Mouse (Mus musculus): ENCODE data around the gene Mex3d. TPM values are rescaled to one million over a fixed set of nuclear protein-coding genes. Genes with fewer than 3 reads are reported as not detected.

The Mex3d gene
- polyA plus RNA-seq, 1 experiment, result 34.9 TPM

GRCm38 (mm10) chr10:80367954-80368353, 19.5 kb downstream of the Mex3d start:
- H3K4me1 ChIP-seq (replicated peaks; ENCODE audit: control insufficient read depth, insufficient read depth, low read length), result peaks cover 14% of the 10 kb centered on the region
- H3K27me3 ChIP-seq (ENCODE audit: control insufficient read depth, insufficient read depth, low read length), result peaks cover 3% of the 10 kb centered on the region; the same call in 1 of the 2 replicates
- no peak for TF ChIP-seq POLR2A (IDR thresholded peaks at IDR 0.05; ENCODE audit: control insufficient read depth, extremely low read depth, insufficient read depth, low read length, poor library complexity)
- H3K27ac ChIP-seq (ENCODE audit: control insufficient read depth, insufficient read depth, low read length), result no peak overlapping the region
- DNase-seq, result no peak
- H3K4me3 ChIP-seq (ENCODE audit: control insufficient read depth, insufficient read depth, low read length), result no peak overlapping the region
- H3K36me3 ChIP-seq (ENCODE audit: control insufficient read depth, insufficient read depth, low read length), result no peaks in the 10 kb centered on the region
- 68% methylated on average over 5 of the region's 5 CpGs for WGBS

DNA sequence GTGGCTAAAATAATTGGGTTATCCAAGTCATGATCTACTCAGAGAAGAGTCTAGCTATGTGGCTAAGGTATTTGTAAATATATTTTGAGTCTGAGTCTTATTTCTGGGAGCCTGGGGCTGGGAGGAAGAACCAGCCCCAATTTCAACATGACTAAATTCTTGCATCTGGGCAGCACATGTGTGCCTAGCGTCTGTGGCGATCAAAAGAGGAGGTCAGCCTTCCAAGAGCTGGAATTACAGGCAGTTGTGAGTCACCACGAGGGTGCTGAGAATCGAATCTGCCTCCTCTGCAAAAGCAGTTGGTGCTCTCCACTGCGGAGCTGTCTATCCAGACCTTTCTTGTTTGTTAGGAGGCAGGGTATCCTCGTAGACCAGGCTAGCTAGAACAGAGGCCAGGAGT, 21.7 kb downstream of the Mex3d start:
- peaks cover 3% of the 10 kb centered on the region; the same call in 1 of the 2 replicates for H3K27me3 ChIP-seq (ENCODE audit: control insufficient read depth, insufficient read depth, low read length)
- WGBS, result 64% methylated on average over 6 of the region's 6 CpGs
- H3K27ac ChIP-seq (ENCODE audit: control insufficient read depth, insufficient read depth, low read length), result no peak overlapping the region
- H3K36me3 ChIP-seq (ENCODE audit: control insufficient read depth, insufficient read depth, low read length), result no peaks in the 10 kb centered on the region
- no peak overlapping the region for H3K4me3 ChIP-seq (ENCODE audit: control insufficient read depth, insufficient read depth, low read length)
- DNase-seq, result no peak
- no peak for TF ChIP-seq CTCF (IDR thresholded peaks at IDR 0.05; ENCODE audit: borderline replicate concordance, control insufficient read depth, extremely low read depth, insufficient read depth, low read length, poor library complexity)
- no peak for TF ChIP-seq POLR2A (IDR thresholded peaks at IDR 0.05; ENCODE audit: control insufficient read depth, extremely low read depth, insufficient read depth, low read length, poor library complexity)
- no peaks in the 10 kb centered on the region for H3K4me1 ChIP-seq (replicated peaks; ENCODE audit: control insufficient read depth, insufficient read depth, low read length)

- no peaks in the 10 kb centered on the region for H3K36me3 ChIP-seq (ENCODE audit: control insufficient read depth, insufficient read depth, low read length)
- no peak for DNase-seq
- no peaks in the 10 kb centered on the region for H3K4me1 ChIP-seq (replicated peaks; ENCODE audit: control insufficient read depth, insufficient read depth, low read length)
- no peak overlapping the region for H3K27ac ChIP-seq (ENCODE audit: control insufficient read depth, insufficient read depth, low read length)
- H3K27me3 ChIP-seq (ENCODE audit: control insufficient read depth, insufficient read depth, low read length), result peaks cover 3% of the 10 kb centered on the region; the same call in 1 of the 2 replicates
- no peak for TF ChIP-seq CTCF (IDR thresholded peaks at IDR 0.05; ENCODE audit: borderline replicate concordance, control insufficient read depth, extremely low read depth, insufficient read depth, low read length, poor library complexity)
- no peak for TF ChIP-seq POLR2A (IDR thresholded peaks at IDR 0.05; ENCODE audit: control insufficient read depth, extremely low read depth, insufficient read depth, low read length, poor library complexity)
- 67% methylated on average over 6 of the region's 6 CpGs for WGBS
- no peak overlapping the region for H3K4me3 ChIP-seq (ENCODE audit: control insufficient read depth, insufficient read depth, low read length)
Observed at GRCm38 (mm10) chr10:80363734-80364133, 23.7 kb downstream of the Mex3d start.

DNA sequence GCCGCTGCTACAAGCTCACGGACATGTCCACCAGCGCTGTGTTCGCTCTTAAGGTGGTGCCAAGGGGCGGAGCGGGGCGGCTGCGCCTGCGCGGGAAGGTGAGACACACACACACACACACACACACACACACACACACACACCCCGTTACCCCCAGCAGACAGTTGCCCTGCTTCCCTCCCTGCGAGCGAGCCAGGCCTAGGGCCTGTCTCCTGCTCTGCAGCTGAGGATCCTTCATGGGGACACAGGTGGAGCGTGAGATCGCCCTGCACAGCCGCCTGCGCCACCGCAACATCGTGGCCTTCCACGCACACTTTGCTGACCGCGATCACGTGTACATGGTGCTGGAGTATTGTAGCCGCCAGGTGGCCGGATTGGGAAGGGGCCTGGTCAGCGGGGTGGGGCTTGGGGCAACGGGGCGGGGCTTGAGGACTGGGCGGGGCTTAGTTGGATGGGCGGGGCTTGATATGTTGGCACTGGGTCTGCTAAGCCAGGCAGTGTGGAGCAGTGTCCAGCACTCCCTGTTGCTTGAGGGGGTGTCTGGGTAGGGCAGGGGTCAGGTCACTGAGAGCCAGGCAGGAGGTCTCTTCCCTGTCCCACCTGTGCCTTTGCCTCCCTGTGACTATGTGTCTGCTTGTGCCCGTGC, 29.3 kb downstream of the Mex3d start:
- H3K4me1 ChIP-seq (replicated peaks; ENCODE audit: control insufficient read depth, insufficient read depth, low read length), result no peaks in the 10 kb centered on the region
- no peaks in the 10 kb centered on the region for H3K36me3 ChIP-seq (ENCODE audit: control insufficient read depth, insufficient read depth, low read length)
- WGBS, result 8% methylated on average over 31 of the region's 31 CpGs
- no peak for DNase-seq
- TF ChIP-seq POLR2A (IDR thresholded peaks at IDR 0.05; ENCODE audit: control insufficient read depth, extremely low read depth, insufficient read depth, low read length, poor library complexity) (no peak), CTCF (IDR thresholded peaks at IDR 0.05; ENCODE audit: borderline replicate concordance, control insufficient read depth, extremely low read depth, insufficient read depth, low read length, poor library complexity) (no peak)
- no peak overlapping the region for H3K27ac ChIP-seq (ENCODE audit: control insufficient read depth, insufficient read depth, low read length)
- H3K27me3 ChIP-seq (ENCODE audit: control insufficient read depth, insufficient read depth, low read length), result peaks cover 18% of the 10 kb centered on the region
- H3K4me3 ChIP-seq (ENCODE audit: control insufficient read depth, insufficient read depth, low read length), result no peak overlapping the region

- no peak overlapping the region for H3K4me3 ChIP-seq (ENCODE audit: control insufficient read depth, insufficient read depth, low read length)
Observed at GRCm38 (mm10) chr10:80357336-80357735, 30.1 kb downstream of the Mex3d start.

DNA sequence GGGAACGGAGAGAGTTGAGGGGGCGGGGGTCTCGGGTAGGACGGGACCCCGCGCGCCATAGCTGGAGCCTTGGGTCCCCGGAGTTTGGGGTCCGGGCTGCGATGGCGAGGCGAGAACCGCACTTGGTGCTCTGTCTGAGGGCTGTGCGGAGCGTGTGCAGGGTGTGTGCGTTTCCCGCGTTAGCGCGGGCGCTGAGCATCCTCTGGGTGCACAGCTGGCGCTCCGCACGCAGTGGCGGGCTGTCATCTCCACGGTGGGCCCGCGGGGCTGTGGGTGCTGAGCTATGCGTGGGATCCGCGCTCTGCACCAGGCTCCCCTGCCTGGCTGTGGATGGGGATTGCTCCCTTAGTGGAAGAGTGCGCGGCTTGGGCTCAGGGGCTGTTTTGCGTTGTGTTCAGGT, 30.7 kb downstream of the Mex3d start:
- Histone ChIP-seq H3K27ac (ENCODE audit: control insufficient read depth, insufficient read depth, low read length) (no peak overlapping the region), H3K36me3 (ENCODE audit: control insufficient read depth, insufficient read depth, low read length) (no peaks in the 10 kb centered on the region), H3K4me3 (ENCODE audit: control insufficient read depth, insufficient read depth, low read length) (no peak overlapping the region), H3K27me3 (ENCODE audit: control insufficient read depth, insufficient read depth, low read length) (peaks cover 18% of the 10 kb centered on the region), H3K4me1 (replicated peaks; ENCODE audit: control insufficient read depth, insufficient read depth, low read length) (no peaks in the 10 kb centered on the region)
- DNase-seq, result no peak
- TF ChIP-seq CTCF (IDR thresholded peaks at IDR 0.05; ENCODE audit: borderline replicate concordance, control insufficient read depth, extremely low read depth, insufficient read depth, low read length, poor library complexity) (no peak), POLR2A (IDR thresholded peaks at IDR 0.05; ENCODE audit: control insufficient read depth, extremely low read depth, insufficient read depth, low read length, poor library complexity) (no peak)
- WGBS, result 7% methylated on average over 34 of the region's 34 CpGs

More at GRCm38 (mm10) chr10:80357336-80357735, 30.1 kb downstream of the Mex3d start:
- H3K27me3 ChIP-seq (ENCODE audit: control insufficient read depth, insufficient read depth, low read length), result peaks cover 18% of the 10 kb centered on the region
- no peaks in the 10 kb centered on the region for H3K36me3 ChIP-seq (ENCODE audit: control insufficient read depth, insufficient read depth, low read length)
- DNase-seq, result no peak
- H3K4me1 ChIP-seq (replicated peaks; ENCODE audit: control insufficient read depth, insufficient read depth, low read length), result no peaks in the 10 kb centered on the region
- TF ChIP-seq CTCF (IDR thresholded peaks at IDR 0.05; ENCODE audit: borderline replicate concordance, control insufficient read depth, extremely low read depth, insufficient read depth, low read length, poor library complexity), result no peak
- no peak overlapping the region for H3K27ac ChIP-seq (ENCODE audit: control insufficient read depth, insufficient read depth, low read length)
- 35% methylated on average over 7 of the region's 7 CpGs for WGBS
